ENCODE assay signal across 9 mouse cellular contexts in genomic region chr9:37144251-37144650, GRCm38 (mm10). TPM values are rescaled to one million over a fixed set of nuclear protein-coding genes. Genes with fewer than 3 reads are reported as not detected.
DNase-seq lines count a peak whose midpoint lies in the region; ATAC-seq lines count a peak whose summit lies in the region.
"Had no signal": no experiment of that assay in that cellular context is flagged by ENCODE, and none has a peak within 500 bp of the region (broad histone marks: within the 10 kb centered on the region; RNA-seq: fewer than 3 reads in every experiment).

No protein-coding gene starts in this region.

- no peak for DNase-seq in lung, adult 18-20 months
- DNase-seq in embryo, embryonic 9.5 days (ENCODE audit: extremely low spot score) = peak; percentile 92
- peak; percentile 43 for DNase-seq in liver, embryonic 11.5 days (ENCODE audit: low spot score)
- peak; percentile 53 for DNase-seq in right cerebral cortex, postnatal 4 days
- no peak for DNase-seq in adrenal gland, postnatal 10 days
- DNase-seq in thymus, adult 18-20 months = no peak
- DNase-seq: liver, embryonic 13.5 days had no signal

- peaks cover 25% of the 10 kb centered on the region for H3K27me3 ChIP-seq in lung, embryonic 15.5 days
- H3K27me3 ChIP-seq in heart, embryonic 16.5 days (ENCODE audit: control insufficient read depth, insufficient read depth, low read length) = 0 out of 2 replicates have a peak, but pooled peaks cover 2% of the 10 kb centered on the region
- H3K27me3 ChIP-seq in liver, embryonic 11.5 days (replicated peaks; ENCODE audit: control insufficient read depth, insufficient read depth, low read length) = peaks cover 64% of the 10 kb centered on the region

- peak overlapping the region; percentile 76 for H3K4me3 ChIP-seq in lung, embryonic 15.5 days
- H3K4me3 ChIP-seq in heart, embryonic 16.5 days (ENCODE audit: low read length) = peak overlapping the region; percentile 77
- H3K4me3 ChIP-seq in liver, embryonic 11.5 days (ENCODE audit: low read depth, low read length) = peak overlapping the region; percentile 26; the same call in 1 of the 2 replicates

- H3K36me3 ChIP-seq in lung, embryonic 15.5 days = no peaks in the 10 kb centered on the region
- no peaks in the 10 kb centered on the region for H3K36me3 ChIP-seq in heart, embryonic 16.5 days (ENCODE audit: control insufficient read depth, insufficient read depth)
- H3K36me3 ChIP-seq in liver, embryonic 11.5 days (ENCODE audit: control insufficient read depth, insufficient read depth, low read length) = no peaks in the 10 kb centered on the region
- H3K36me3 ChIP-seq: liver, embryonic 13.5 days had no signal

- no peaks in the 10 kb centered on the region for H3K9me3 ChIP-seq in lung, embryonic 15.5 days
- H3K9me3 ChIP-seq in heart, embryonic 16.5 days (replicated peaks; ENCODE audit: control insufficient read depth, low read length) = no peaks in the 10 kb centered on the region
- no peaks in the 10 kb centered on the region for H3K9me3 ChIP-seq in liver, embryonic 11.5 days (ENCODE audit: control insufficient read depth, low read length)
- H3K9me3 ChIP-seq: liver, embryonic 13.5 days had no signal

- peak overlapping the region; percentile 13; the same call in 1 of the 2 replicates for H3K27ac ChIP-seq in lung, embryonic 15.5 days
- no peak overlapping the region for H3K27ac ChIP-seq in heart, embryonic 16.5 days (ENCODE audit: low read length)
- no peak overlapping the region for H3K27ac ChIP-seq in liver, embryonic 11.5 days (ENCODE audit: low read depth, low read length)
- H3K27ac ChIP-seq: liver, embryonic 13.5 days had no signal

- peaks cover 47% of the 10 kb centered on the region for H3K4me1 ChIP-seq in lung, embryonic 15.5 days
- H3K4me1 ChIP-seq in heart, embryonic 16.5 days (ENCODE audit: control insufficient read depth, insufficient read depth, low read length) = peaks cover 15% of the 10 kb centered on the region
- H3K4me1 ChIP-seq in liver, embryonic 11.5 days (replicated peaks; ENCODE audit: control insufficient read depth, insufficient read depth, low read length) = peaks cover 3% of the 10 kb centered on the region; the same call in 1 of the 2 replicates

- 6% methylated on average over 21 of the region's 21 CpGs for WGBS in lung, embryonic 15.5 days
- WGBS in heart, embryonic 16.5 days = 13% methylated on average over 21 of the region's 21 CpGs
- WGBS in liver, embryonic 11.5 days = 9% methylated on average over 21 of the region's 21 CpGs

- H3K4me2 ChIP-seq in lung, embryonic 15.5 days = peak overlapping the region; percentile 96
- peak overlapping the region; percentile 94 for H3K4me2 ChIP-seq in heart, embryonic 16.5 days (ENCODE audit: low read depth, low read length)
- H3K4me2 ChIP-seq in liver, embryonic 11.5 days = peak overlapping the region; percentile 78

- peak overlapping the region; percentile 1 for H3K9ac ChIP-seq in lung, embryonic 15.5 days
- H3K9ac ChIP-seq in heart, embryonic 16.5 days (ENCODE audit: low read length) = peak overlapping the region; percentile 52
- no peak overlapping the region for H3K9ac ChIP-seq in liver, embryonic 11.5 days (ENCODE audit: low read depth, low read length)
- H3K9ac ChIP-seq: liver, embryonic 13.5 days had no signal

- ATAC-seq in lung, embryonic 15.5 days (ENCODE audit: borderline replicate concordance, extremely low read depth, low FRiP score, low TSS enrichment) = no peak
- no peak for ATAC-seq in heart, embryonic 16.5 days (replicated peaks; ENCODE audit: extremely low read depth, insufficient read depth, low FRiP score)
- ATAC-seq in liver, embryonic 11.5 days (replicated peaks; ENCODE audit: low FRiP score) = no peak

RNA-seq across cellular contexts. Expression of gene Pknox2, which starts 3.0 kb away (rescaled TPM):
- 10.6 and 11.4 TPM in 2 replicates for polyA plus RNA-seq in lung, embryonic 15.5 days (2015; fragmentation: Nextera tagmentation; extraction: Ambion mirVana)
- 3.9 and 4.6 TPM in 2 replicates for polyA plus RNA-seq in heart, embryonic 16.5 days (2015; fragmentation: Nextera tagmentation; extraction: Ambion mirVana)
- polyA plus RNA-seq in liver, embryonic 11.5 days (2014; fragmentation: Nextera tagmentation; extraction: Ambion mirVana) = 2.9 TPM in 2 replicates
- 1 to 10 TPM; 3.3 to 6.3 TPM for total RNA-seq in adrenal gland, postnatal 10 days (2021)

Comparison
In these comparisons a context has a peak if more than half of its experiments do, and no peak if none do; other contexts are left out.
1. H3K4me3 ChIP-seq: peak in every context shown above with its lines; median percentile 77 in heart, embryonic 16.5 days; 76 in lung, embryonic 15.5 days; 26 in liver, embryonic 11.5 days.
2. DNase-seq: peak in embryo, embryonic 9.5 days (single experiment), liver, embryonic 11.5 days (single experiment) and right cerebral cortex, postnatal 4 days (single experiment); none in lung, adult 18-20 months (0 of 2), adrenal gland, postnatal 10 days (single experiment) and thymus, adult 18-20 months (0 of 2).
3. Peak in every context shown above with its lines, with median percentiles within 50 percentile points of each other: H3K4me2 ChIP-seq.